Mouse (Mus musculus) kidney, adult 8-10 months (tissue): ENCODE data around the gene Pdhx.

ENCODE experiments used
- DNase-seq, 2 experiments: peaks; one replicate each; pipeline ENCODE4 v3.0.0; 2022

The Pdhx gene

GRCm38 (mm10) chr2:102986964-102987707 lies 86.2 kb downstream of the Pdhx start:
- no peak for DNase-seq

GRCm38 (mm10) chr2:102986424-102986823 lies 86.9 kb downstream of the Pdhx start:
- no peak for DNase-seq

GRCm38 (mm10) chr2:102982822-102983221 lies 90.5 kb downstream of the Pdhx start:
- peak in 1 of 2 experiments; percentile 14 for DNase-seq

- DNase-seq, result no peak
Measured at GRCm38 (mm10) chr2:102981446-102982314, 91.6 kb downstream of the Pdhx start.

- no peak for DNase-seq
Measured at GRCm38 (mm10) chr2:102980870-102981269, 92.4 kb downstream of the Pdhx start.

GRCm38 (mm10) chr2:102979519-102979918 lies 93.8 kb downstream of the Pdhx start:
- no peak for DNase-seq

GRCm38 (mm10) chr2:102979112-102979511 lies 94.2 kb downstream of the Pdhx start:
- DNase-seq, result no peak

- no peak for DNase-seq
Measured at GRCm38 (mm10) chr2:102975358-102975945, 97.9 kb downstream of the Pdhx start.

- no peak for DNase-seq
Measured at GRCm38 (mm10) chr2:102973115-102973514, 100.2 kb downstream of the Pdhx start.

- DNase-seq, result no peak
Measured at GRCm38 (mm10) chr2:102972575-102972974, 100.7 kb downstream of the Pdhx start.

- DNase-seq, result no peak
Measured at GRCm38 (mm10) chr2:102971951-102972350, 101.4 kb downstream of the Pdhx start.
